Mouse (Mus musculus): Measurements from ENCODE around the gene Fndc3a.
A peak's percentile ranks its signal among the peaks of the same experiment; 100 is the strongest.

DNA sequence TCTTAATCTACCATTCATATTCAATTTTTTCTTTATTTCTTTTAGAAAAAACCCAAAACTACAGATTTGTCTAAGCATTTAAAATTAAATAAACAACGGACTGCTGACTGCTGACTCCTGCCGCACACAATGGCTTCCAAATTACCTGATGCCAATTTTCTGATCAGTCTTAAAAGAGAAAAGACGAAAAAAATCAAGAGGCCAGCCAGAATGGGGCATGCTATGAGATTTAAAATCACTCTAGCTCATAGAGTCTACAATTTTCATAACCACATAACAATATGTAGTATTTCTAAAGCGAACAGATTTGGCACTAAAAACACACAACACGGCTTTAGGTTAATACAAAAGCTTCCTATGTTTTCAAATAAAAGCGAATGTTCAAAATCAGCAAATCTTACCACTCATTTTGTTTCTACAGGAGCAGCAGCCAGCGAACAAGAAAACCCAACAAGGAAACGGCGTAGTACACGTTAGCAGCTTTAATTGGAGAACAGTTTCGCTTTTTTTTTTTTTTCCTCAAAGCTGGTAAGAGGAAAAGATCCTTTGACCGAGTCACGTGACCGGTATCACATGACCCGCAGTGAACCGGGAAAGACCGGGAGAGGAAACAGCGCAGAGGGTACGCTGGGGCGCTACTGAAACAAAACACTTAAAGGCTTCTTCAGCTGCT, 107.1 kb downstream of the Fndc3a start:
- no peak for TF ChIP-seq CTCF (IDR thresholded peaks at IDR 0.05; ENCODE audit: low read depth, low read length)
- TF ChIP-seq POLR2A (IDR thresholded peaks at IDR 0.05; ENCODE audit: extremely low read depth, insufficient read depth, low read length): peak; percentile 42; the same call in 1 of the 2 replicates
